11 mouse cellular contexts compared by ENCODE assay signal in the genomic region with DNA sequence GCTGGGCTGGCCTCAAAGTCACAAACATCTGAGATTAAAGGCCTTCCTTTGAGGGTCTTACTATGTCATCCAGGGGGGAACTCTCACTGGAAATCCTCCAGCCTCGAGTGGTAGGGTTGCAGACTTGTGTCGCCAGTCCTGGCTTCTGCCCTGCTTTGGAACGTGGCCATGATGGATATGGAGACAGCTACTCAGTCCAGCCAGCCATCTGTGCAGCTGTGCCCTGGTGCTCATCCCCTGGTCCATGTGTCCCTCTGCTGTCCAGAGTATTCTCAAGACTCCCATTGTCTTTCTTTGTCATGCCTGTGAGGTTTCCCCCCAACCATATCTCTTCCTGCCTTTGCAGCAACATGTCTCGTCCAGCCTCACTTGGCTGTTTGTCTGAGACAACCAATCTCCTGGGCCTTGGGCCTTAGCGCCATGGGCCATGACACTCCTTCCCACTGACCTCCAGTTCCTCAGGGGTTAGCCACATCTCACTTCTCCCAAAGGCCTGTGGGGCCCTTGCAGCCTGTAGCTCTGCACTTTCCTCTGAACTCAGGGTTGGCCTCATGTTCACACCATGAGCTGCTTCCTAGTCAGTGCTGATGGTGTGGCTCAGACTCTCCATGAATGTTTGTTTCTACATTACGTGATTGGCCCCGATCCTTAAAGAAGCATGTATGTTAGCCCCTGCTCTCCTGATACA.
A peak's percentile ranks its signal among the peaks of the same experiment; 100 is the strongest.
DNase-seq lines count a peak whose midpoint lies in the region; ATAC-seq and TF ChIP-seq lines count a peak whose summit lies in the region.
"Had no signal": no experiment of that assay in that cellular context is flagged by ENCODE, and none has a peak within 500 bp of the region (broad histone marks: within the 10 kb centered on the region; RNA-seq: fewer than 3 reads in every experiment).

No protein-coding gene starts in this region.

- TF ChIP-seq CTCF in heart, adult 2 months (IDR thresholded peaks at IDR 0.05), result 0 out of 2 replicates have a peak, but pooled peaks have one; percentile 8
- no peak for TF ChIP-seq CTCF in midbrain, postnatal 0 days (IDR thresholded peaks at IDR 0.05)

- peaks cover 17% of the 10 kb centered on the region for H3K4me1 ChIP-seq in heart, adult 2 months (ENCODE audit: control insufficient read depth, insufficient read depth, low read length)
- H3K4me1 ChIP-seq in midbrain, postnatal 0 days (ENCODE audit: insufficient read depth, low read length), result 0 out of 2 replicates have a peak, but pooled peaks cover 2% of the 10 kb centered on the region
- H3K4me1 ChIP-seq in midbrain, embryonic 15.5 days, result no peaks in the 10 kb centered on the region

- intact Hi-C loops in heart, adult 2 months (cut with DNase I), result no loop called here
- intact Hi-C loops in heart, postnatal 25 days (cut with DNase I), result no loop called here
- intact Hi-C loops in heart, postnatal 10 days (cut with DNase I), result no loop called here

- peaks cover 2% of the 10 kb centered on the region; the same call in 1 of the 2 replicates for H3K36me3 ChIP-seq in heart, adult 2 months (ENCODE audit: control insufficient read depth, insufficient read depth, low read length)
- peaks cover 51% of the 10 kb centered on the region for H3K36me3 ChIP-seq in midbrain, postnatal 0 days (ENCODE audit: insufficient read depth, low read length)
- H3K36me3 ChIP-seq in midbrain, embryonic 15.5 days (replicated peaks), result peaks cover 27% of the 10 kb centered on the region
- no peaks in the 10 kb centered on the region for H3K36me3 ChIP-seq in myocyte (ENCODE audit: control insufficient read depth, insufficient read depth)

- no peaks in the 10 kb centered on the region for H3K9me3 ChIP-seq in midbrain, postnatal 0 days (ENCODE audit: low read length)
- H3K9me3 ChIP-seq in midbrain, embryonic 15.5 days, result no peaks in the 10 kb centered on the region
- H3K9me3 ChIP-seq: limb, embryonic 10.5 days had no signal

- TF ChIP-seq EP300 in heart, adult 2 months (IDR thresholded peaks at IDR 0.05; ENCODE audit: insufficient read depth, low read depth, low read length), result 0 out of 2 replicates have a peak, but pooled peaks have one; percentile 17

- DNase-seq in heart, adult 2 months, result peak; percentile 40 to 41
- DNase-seq in heart, postnatal 25 days (ENCODE audit: low spot score), result no peak
- peak; percentile 63 for DNase-seq in midbrain, postnatal 0 days (ENCODE audit: low spot score)
- peak; percentile 53 to 68 for DNase-seq in heart, postnatal 10 days
- no peak for DNase-seq in cerebellum, adult 9-10 months
- DNase-seq in embryo, embryonic 9.5 days (ENCODE audit: extremely low spot score), result no peak
- DNase-seq: midbrain, embryonic 14.5 days; thymus, postnatal 14 days had no signal

- H3K9ac ChIP-seq in heart, adult 2 months (ENCODE audit: low read depth, low read length), result no peak overlapping the region
- H3K9ac ChIP-seq in midbrain, postnatal 0 days (replicated peaks; ENCODE audit: low read length, poor library complexity, severe bottlenecking), result no peak overlapping the region
- no peak overlapping the region for H3K9ac ChIP-seq in midbrain, embryonic 15.5 days

- no peak overlapping the region for H3ac ChIP-seq in myocyte (ENCODE audit: control insufficient read depth, insufficient read length)

- no peak for TF ChIP-seq POLR2A in heart, adult 2 months (IDR thresholded peaks at IDR 0.05; ENCODE audit: insufficient read depth, low read depth, low read length)
- TF ChIP-seq POLR2A in myocyte (IDR thresholded peaks at IDR 0.05; ENCODE audit: insufficient read length, low read depth), result no peak

- no peaks in the 10 kb centered on the region for H3K27me3 ChIP-seq in heart, adult 2 months (ENCODE audit: control insufficient read depth, insufficient read depth, low read length)
- no peaks in the 10 kb centered on the region for H3K27me3 ChIP-seq in midbrain, postnatal 0 days (ENCODE audit: insufficient read depth, low read length)
- no peaks in the 10 kb centered on the region for H3K27me3 ChIP-seq in midbrain, embryonic 15.5 days (replicated peaks)
- H3K27me3 ChIP-seq in myocyte (ENCODE audit: control insufficient read depth, insufficient read depth, insufficient read length), result no peaks in the 10 kb centered on the region

- H3K79me2 ChIP-seq in heart, adult 2 months (replicated peaks; ENCODE audit: control insufficient read depth, insufficient read depth, low read length), result no peaks in the 10 kb centered on the region
- H3K79me2 ChIP-seq in myocyte (ENCODE audit: control insufficient read depth, insufficient read depth), result no peaks in the 10 kb centered on the region

- H3K4me3 ChIP-seq in heart, adult 2 months, result no peak overlapping the region
- no peak overlapping the region for H3K4me3 ChIP-seq in midbrain, postnatal 0 days (ENCODE audit: low read depth, low read length)
- no peak overlapping the region for H3K4me3 ChIP-seq in midbrain, embryonic 15.5 days
- H3K4me3 ChIP-seq in myocyte, result no peak overlapping the region
- H3K4me3 ChIP-seq: limb, embryonic 10.5 days had no signal

- H3K4me2 ChIP-seq in midbrain, postnatal 0 days (ENCODE audit: low read depth, low read length, poor library complexity, severe bottlenecking), result no peak overlapping the region
- H3K4me2 ChIP-seq in midbrain, embryonic 15.5 days, result no peak overlapping the region
- H3K4me2 ChIP-seq in myocyte (ENCODE audit: low read depth), result no peak overlapping the region

- 47% methylated on average over 7 of the region's 7 CpGs for WGBS in heart, adult 2 months
- WGBS in midbrain, postnatal 0 days, result 85% methylated on average over 7 of the region's 7 CpGs
- 84% methylated on average over 7 of the region's 7 CpGs for WGBS in midbrain, embryonic 15.5 days

- peak overlapping the region; percentile 69 for H3K27ac ChIP-seq in heart, adult 2 months
- no peak overlapping the region for H3K27ac ChIP-seq in midbrain, postnatal 0 days (ENCODE audit: low read depth, low read length)
- no peak overlapping the region for H3K27ac ChIP-seq in midbrain, embryonic 15.5 days

- ATAC-seq in midbrain, postnatal 0 days (ENCODE audit: low FRiP score), result no peak
- no peak for ATAC-seq in midbrain, embryonic 15.5 days (replicated peaks)

TF ChIP-seq in myocyte, 11 proteins besides CTCF, POLR2A, EP300 and RAD21:
- TF ChIP-seq POLR2AphosphoS2 (IDR thresholded peaks at IDR 0.05; ENCODE audit: insufficient read length, low read depth) (no peak), MYOG (IDR thresholded peaks at IDR 0.05; ENCODE audit: control insufficient read depth in 1 of 3, insufficient read depth in 1 of 3, insufficient read length in 2 of 3, low read depth in 2 of 3) (peak in 2 of 3 experiments; percentile 45 to 80), SRF (IDR thresholded peaks at IDR 0.05; ENCODE audit: control insufficient read depth, insufficient read length, low read depth) (no peak), REST (IDR thresholded peaks at IDR 0.05; ENCODE audit: insufficient read depth, insufficient read length) (no peak), MAX (IDR thresholded peaks at IDR 0.05; ENCODE audit: low read depth) (no peak), TCF3 (IDR thresholded peaks at IDR 0.05; ENCODE audit: insufficient read length, low read depth) (peak; percentile 9), MYOD1 (IDR thresholded peaks at IDR 0.05; ENCODE audit: control insufficient read depth in 1 of 3, insufficient read length in 2 of 3, low read depth in 2 of 3) (peak in 2 of 3 experiments; percentile 75 to 82), CEBPB (IDR thresholded peaks at IDR 0.05; ENCODE audit: insufficient read depth, poor library complexity, severe bottlenecking) (no peak), TCF12 (IDR thresholded peaks at IDR 0.05; ENCODE audit: insufficient read depth, poor library complexity, severe bottlenecking) (no peak), E2F4 (IDR thresholded peaks at IDR 0.05; ENCODE audit: insufficient read depth) (no peak), USF1 (IDR thresholded peaks at IDR 0.05; ENCODE audit: low read depth) (no peak)

Comparison
In these comparisons a context has a peak if more than half of its experiments do, and no peak if none do; other contexts are left out.
1. DNase-seq: peak in heart, adult 2 months (2 of 2), midbrain, postnatal 0 days (single experiment) and heart, postnatal 10 days (2 of 2); none in heart, postnatal 25 days (single experiment), cerebellum, adult 9-10 months (single experiment) and embryo, embryonic 9.5 days (single experiment).